In genomic region chr9:52941637-52941983, GRCm38 (mm10) we compare ENCODE assay signal across 9 mouse cellular contexts.
DNase-seq lines count a peak whose midpoint lies in the region; ATAC-seq and TF ChIP-seq lines count a peak whose summit lies in the region.
"Had no signal": no experiment of that assay in that cellular context is flagged by ENCODE, and none has a peak within 500 bp of the region (broad histone marks: within the 10 kb centered on the region; RNA-seq: fewer than 3 reads in every experiment).

No protein-coding gene starts in this region.

- no peak overlapping the region for H3K27ac ChIP-seq in kidney, embryonic 15.5 days
- peak overlapping the region; percentile 78 for H3K27ac ChIP-seq in hindbrain, postnatal 0 days
- H3K27ac ChIP-seq in midbrain, embryonic 14.5 days (replicated peaks; ENCODE audit: low read depth, low read length), result peak overlapping the region; percentile 81
- H3K27ac ChIP-seq: embryonic facial prominence, embryonic 15.5 days had no signal

- ATAC-seq in kidney, embryonic 15.5 days (replicated peaks; ENCODE audit: low FRiP score), result peak; percentile 12; the same call in 1 of the 2 replicates
- ATAC-seq in hindbrain, postnatal 0 days, result peak; percentile 33; the same call in 1 of the 2 replicates
- ATAC-seq in midbrain, embryonic 14.5 days (ENCODE audit: low FRiP score, low TSS enrichment), result peak; percentile 29; the same call in 1 of the 2 replicates
- ATAC-seq in monocyte, adult 5-6 weeks (replicated peaks; ENCODE audit: insufficient number of reproducible peaks, low FRiP score, low TSS enrichment, poor library complexity, severe bottlenecking), result no peak

- no peak overlapping the region for H3K9ac ChIP-seq in kidney, embryonic 15.5 days
- H3K9ac ChIP-seq in hindbrain, postnatal 0 days (replicated peaks; ENCODE audit: low read length), result no peak overlapping the region
- H3K9ac ChIP-seq in midbrain, embryonic 14.5 days (replicated peaks; ENCODE audit: low read length), result no peak overlapping the region
- H3K9ac ChIP-seq: embryonic facial prominence, embryonic 15.5 days had no signal

- TF ChIP-seq CTCF in hindbrain, postnatal 0 days (IDR thresholded peaks at IDR 0.05; ENCODE audit: low read depth), result no peak

- H3K36me3 ChIP-seq in kidney, embryonic 15.5 days, result no peaks in the 10 kb centered on the region
- no peaks in the 10 kb centered on the region for H3K36me3 ChIP-seq in hindbrain, postnatal 0 days (ENCODE audit: insufficient read depth, low read length)
- H3K36me3 ChIP-seq in midbrain, embryonic 14.5 days (ENCODE audit: control insufficient read depth, insufficient read depth, low read length), result no peaks in the 10 kb centered on the region
- H3K36me3 ChIP-seq: embryonic facial prominence, embryonic 15.5 days had no signal

- H3K9me3 ChIP-seq in kidney, embryonic 15.5 days (replicated peaks), result no peaks in the 10 kb centered on the region
- H3K9me3 ChIP-seq in hindbrain, postnatal 0 days (ENCODE audit: low read length), result no peaks in the 10 kb centered on the region
- no peaks in the 10 kb centered on the region for H3K9me3 ChIP-seq in midbrain, embryonic 14.5 days (ENCODE audit: control insufficient read depth, low read length)
- H3K9me3 ChIP-seq: embryonic facial prominence, embryonic 15.5 days had no signal

- H3K4me3 ChIP-seq in kidney, embryonic 15.5 days (replicated peaks), result no peak overlapping the region
- H3K4me3 ChIP-seq in hindbrain, postnatal 0 days (ENCODE audit: low read length), result no peak overlapping the region
- H3K4me3 ChIP-seq in midbrain, embryonic 14.5 days (replicated peaks; ENCODE audit: low read depth, low read length), result no peak overlapping the region
- H3K4me3 ChIP-seq: embryonic facial prominence, embryonic 15.5 days had no signal

- DNase-seq in adrenal gland, postnatal 10 days, result peak; percentile 18
- no peak for DNase-seq in adrenal gland, postnatal 4 days (ENCODE audit: low spot score in 2 of 2)
- DNase-seq in kidney, adult 11 months, result no peak
- peak; percentile 52 for DNase-seq in hindbrain, postnatal 0 days (ENCODE audit: low spot score)
- peak; percentile 48 for DNase-seq in midbrain, embryonic 14.5 days
- DNase-seq in layer of hippocampus, adult 11-12 months (ENCODE audit: low spot score), result no peak

- H3K4me2 ChIP-seq in kidney, embryonic 15.5 days, result no peak overlapping the region
- H3K4me2 ChIP-seq in hindbrain, postnatal 0 days (ENCODE audit: low read depth, low read length), result no peak overlapping the region
- H3K4me2 ChIP-seq in midbrain, embryonic 14.5 days (ENCODE audit: low read length), result no peak overlapping the region
- H3K4me2 ChIP-seq: embryonic facial prominence, embryonic 15.5 days had no signal

- 46% methylated on average over 3 of the region's 3 CpGs for WGBS in kidney, embryonic 15.5 days
- WGBS in hindbrain, postnatal 0 days, result 23% methylated on average over 3 of the region's 3 CpGs
- 23% methylated on average over 3 of the region's 3 CpGs for WGBS in midbrain, embryonic 14.5 days

- no peaks in the 10 kb centered on the region for H3K27me3 ChIP-seq in kidney, embryonic 15.5 days
- H3K27me3 ChIP-seq in hindbrain, postnatal 0 days (ENCODE audit: insufficient read depth, low read length), result no peaks in the 10 kb centered on the region
- H3K27me3 ChIP-seq in midbrain, embryonic 14.5 days (ENCODE audit: control insufficient read depth, insufficient read depth, low read length), result no peaks in the 10 kb centered on the region
- H3K27me3 ChIP-seq: embryonic facial prominence, embryonic 15.5 days had no signal

- H3K4me1 ChIP-seq in kidney, embryonic 15.5 days, result peaks cover 11% of the 10 kb centered on the region
- peaks cover 11% of the 10 kb centered on the region; the same call in 1 of the 2 replicates for H3K4me1 ChIP-seq in hindbrain, postnatal 0 days (ENCODE audit: insufficient read depth, low read length)
- H3K4me1 ChIP-seq in midbrain, embryonic 14.5 days (ENCODE audit: control insufficient read depth, insufficient read depth, low read length), result peaks cover 14% of the 10 kb centered on the region

Comparison
In these comparisons a context has a peak if more than half of its experiments do, and no peak if none do; other contexts are left out.
1. DNase-seq: peak in adrenal gland, postnatal 10 days (single experiment), hindbrain, postnatal 0 days (single experiment) and midbrain, embryonic 14.5 days (single experiment); none in adrenal gland, postnatal 4 days (0 of 2), kidney, adult 11 months (single experiment) and layer of hippocampus, adult 11-12 months (single experiment).